Mouse (Mus musculus) C2C12 (cell line): Measurements from ENCODE around the gene Ltb.

Source experiments
- CEBPB ChIP-seq: IDR thresholded peaks from one replicate; pipeline ENCODE4 v1.6.1; 2011; ENCODE audit warnings: low read depth, mild to moderate bottlenecking, control low read depth, moderate library complexity
- CTCF ChIP-seq: IDR thresholded peaks from one replicate; pipeline ENCODE4 v1.5.1; 2011; ENCODE audit not compliant: control insufficient read depth, insufficient read depth, insufficient read length
- MAX ChIP-seq: IDR thresholded peaks from one replicate; pipeline ENCODE4 v1.6.1; 2011; ENCODE audit warnings: mild to moderate bottlenecking, control low read depth
- MYOD1 ChIP-seq: IDR thresholded peaks from one replicate; pipeline ENCODE4 v1.6.1; 2011; ENCODE audit warnings: low read depth; ENCODE audit not compliant: control insufficient read depth, insufficient read length
- MYOG ChIP-seq: IDR thresholded peaks from one replicate; pipeline ENCODE4 v1.6.1; 2011; ENCODE audit not compliant: control insufficient read depth, insufficient read length; ENCODE audit errors: extremely low read depth
- USF1 ChIP-seq: IDR thresholded peaks from one replicate; pipeline ENCODE4 v1.6.1; 2011; ENCODE audit warnings: low read depth, mild to moderate bottlenecking, control low read depth, moderate library complexity

DNA sequence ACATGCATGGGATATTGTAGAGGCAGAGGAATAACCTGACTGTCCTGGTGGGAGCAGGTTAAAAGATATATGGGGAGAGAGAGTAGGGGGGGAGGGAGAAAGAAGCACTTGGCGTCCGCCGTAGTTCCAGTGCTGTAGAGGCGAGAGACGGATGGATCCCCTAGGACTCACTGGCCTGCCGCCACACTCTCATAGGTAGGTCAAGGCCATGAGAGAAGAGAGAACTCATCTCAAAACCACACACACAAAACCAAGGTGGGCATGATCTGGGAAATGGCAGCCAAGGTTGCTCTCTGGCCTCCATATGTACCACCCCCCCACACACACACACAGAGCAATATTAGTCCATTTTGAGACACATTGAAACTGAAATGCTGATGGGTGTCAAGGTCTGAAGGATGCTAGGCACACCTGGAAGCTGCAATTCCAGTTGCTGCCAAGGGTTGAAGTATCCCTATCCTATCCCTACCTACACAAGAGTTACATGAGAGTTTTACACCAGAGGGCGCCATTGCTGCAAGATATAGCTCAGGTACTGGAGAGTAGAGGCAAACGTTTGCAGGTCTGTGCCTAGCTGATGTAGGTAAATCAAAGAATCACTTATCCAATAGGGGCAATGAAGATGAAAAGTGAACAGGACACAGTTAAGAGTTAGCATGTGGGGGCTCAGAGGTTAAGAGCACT is 27.7 kb upstream of the Ltb start:
- TF ChIP-seq CTCF (peak; percentile 2), CEBPB (no peak), MYOG (no peak), USF1 (no peak), MAX (no peak), MYOD1 (no peak)
